Mouse (Mus musculus) bone marrow macrophage, adult 2 months (primary cell): Measurements from ENCODE around the gene Arhgef19.

Source experiments
- CTCF ChIP-seq: IDR thresholded peaks from 2 replicates; pipeline ENCODE4 v1.5.1; 2012; ENCODE audit warnings: low read depth, mild to moderate bottlenecking, low read length, moderate library complexity
- POLR2A ChIP-seq: IDR thresholded peaks from 2 replicates; pipeline ENCODE4 v1.6.1; 2012; ENCODE audit warnings: mild to moderate bottlenecking, low read depth, low read length, borderline replicate concordance

- TF ChIP-seq CTCF (no peak), POLR2A (no peak)
Observed at GRCm38 (mm10) chr4:141287518-141288004, 48.3 kb downstream of the Arhgef19 start.
